Mouse (Mus musculus) adrenal gland, postnatal 36 days (tissue): ENCODE data around the gene Whrn. TPM values are rescaled to one million over a fixed set of nuclear protein-coding genes. Genes with fewer than 3 reads are reported as not detected.

ENCODE experiments used
- DNase-seq, 2 experiments: peaks; one replicate each; pipeline ENCODE4 v3.0.0; 2021; ENCODE audit warnings: mixed read lengths in 1 of 2
- total RNA-seq, 2 experiments: library from RNA; stranded (reverse); gene quantifications; 2 replicates each; pipeline ENCODE4 v1.2.3; 2021

Gene Whrn
- total RNA-seq, 2 experiments from 2014 or later, result 33.5 to 59.9 TPM

DNA sequence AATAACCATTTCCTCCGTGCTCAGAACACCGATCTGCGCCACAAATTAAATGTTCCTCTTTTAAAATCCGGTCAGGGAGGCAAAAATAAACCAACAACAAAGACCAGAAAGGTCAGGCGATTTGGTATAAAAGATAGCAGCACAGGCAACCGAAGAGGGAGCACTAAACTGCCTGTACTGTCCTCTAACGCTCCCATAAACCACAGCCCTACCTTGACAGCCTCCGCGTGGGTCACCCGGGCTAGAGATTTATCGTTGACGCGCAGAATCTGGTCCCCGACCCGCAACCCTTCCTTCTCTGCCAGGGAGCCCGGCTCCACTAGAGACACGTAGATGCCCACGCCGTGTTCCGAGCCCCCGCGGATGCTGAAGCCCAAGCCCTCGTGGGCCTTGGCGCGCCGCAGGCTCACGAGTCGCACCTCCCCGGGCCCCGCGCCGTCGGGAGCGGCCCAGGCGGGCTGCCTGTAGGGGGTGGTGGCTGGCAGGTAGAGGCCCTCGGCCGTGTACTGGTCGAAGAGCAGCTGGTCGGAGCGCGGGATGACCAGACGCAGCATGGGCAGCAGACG lies 1.3 kb downstream of the Whrn start:
- DNase-seq, result no peak

DNA sequence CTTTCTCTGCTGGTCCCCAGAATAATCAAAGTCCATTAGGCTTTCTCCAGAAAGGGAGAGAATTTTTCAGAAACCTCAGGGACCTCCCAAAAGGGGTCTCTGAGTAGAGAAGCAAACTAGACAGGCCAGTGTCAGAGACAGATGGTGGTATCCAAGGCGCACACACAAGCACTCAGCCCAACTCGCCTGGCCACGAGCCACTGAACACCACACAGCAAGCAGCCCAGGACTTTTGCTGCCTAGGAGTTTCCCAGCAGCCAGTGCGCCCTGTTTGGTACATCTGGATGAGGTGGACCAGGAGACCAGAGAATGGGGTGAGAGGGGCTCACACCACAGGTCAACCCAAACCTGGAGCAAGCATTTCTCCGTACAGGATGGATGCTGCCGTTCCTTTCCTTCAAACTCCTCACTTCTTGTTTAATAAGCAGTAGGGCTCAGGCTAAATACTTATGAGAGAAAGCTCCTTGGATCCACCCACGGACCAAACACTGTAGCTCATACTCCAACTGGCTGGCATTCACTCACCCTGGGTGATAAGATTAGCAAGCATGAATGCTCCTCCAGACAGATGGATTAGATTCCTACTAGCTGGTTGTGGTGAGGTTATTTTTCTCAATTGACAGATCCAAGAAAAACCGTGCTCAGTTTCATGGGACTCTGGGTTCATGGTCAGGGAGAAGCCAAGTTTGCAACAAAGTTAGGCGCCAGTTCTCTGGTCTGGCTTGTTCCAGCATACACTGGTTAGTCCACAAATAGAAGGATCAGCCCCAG lies 2.3 kb downstream of the Whrn start:
- no peak for DNase-seq

DNA sequence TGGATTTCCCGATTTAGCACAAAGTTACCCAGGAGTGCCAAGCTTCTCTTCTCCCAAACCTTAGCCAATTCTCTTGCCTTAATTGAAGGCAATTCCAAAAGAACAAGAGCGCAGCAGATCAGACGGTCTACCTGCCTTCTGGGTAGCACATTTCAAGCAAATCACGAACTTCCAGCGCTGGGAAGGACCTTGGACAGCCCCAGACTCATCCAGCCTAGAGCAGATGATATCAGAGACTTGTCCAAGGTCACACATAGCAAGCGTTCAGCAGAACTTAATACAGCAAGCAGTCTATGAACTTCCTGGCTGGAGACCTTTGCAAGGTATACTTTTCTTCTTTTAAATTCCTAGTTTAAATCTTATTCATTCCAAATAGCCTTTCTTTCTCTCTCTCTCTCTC lies 4.3 kb downstream of the Whrn start:
- peak; percentile 57 to 63 for DNase-seq

DNA sequence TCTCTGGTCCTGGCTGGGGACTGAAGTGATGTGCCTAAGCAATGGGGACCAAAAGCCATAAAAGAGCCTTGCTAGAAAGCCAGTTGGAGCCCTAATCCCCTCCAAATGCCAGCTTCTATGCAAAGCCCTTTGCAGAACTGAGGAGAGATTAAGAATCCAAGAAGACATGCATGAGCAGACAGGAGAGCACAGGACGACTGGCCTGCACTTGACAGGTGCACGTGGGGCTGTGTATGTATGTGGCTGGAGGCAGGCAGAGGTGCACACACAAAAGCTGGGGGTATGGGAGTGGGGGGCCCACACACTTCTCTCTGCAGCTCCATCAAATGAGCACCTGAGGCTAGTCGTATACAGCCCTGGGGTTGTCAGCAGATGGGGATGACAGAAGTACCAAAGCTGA lies 5.6 kb downstream of the Whrn start:
- no peak for DNase-seq

- DNase-seq, result no peak
Measured at GRCm38 (mm10) chr4:63489676-63490075, 6.1 kb downstream of the Whrn start.

DNA sequence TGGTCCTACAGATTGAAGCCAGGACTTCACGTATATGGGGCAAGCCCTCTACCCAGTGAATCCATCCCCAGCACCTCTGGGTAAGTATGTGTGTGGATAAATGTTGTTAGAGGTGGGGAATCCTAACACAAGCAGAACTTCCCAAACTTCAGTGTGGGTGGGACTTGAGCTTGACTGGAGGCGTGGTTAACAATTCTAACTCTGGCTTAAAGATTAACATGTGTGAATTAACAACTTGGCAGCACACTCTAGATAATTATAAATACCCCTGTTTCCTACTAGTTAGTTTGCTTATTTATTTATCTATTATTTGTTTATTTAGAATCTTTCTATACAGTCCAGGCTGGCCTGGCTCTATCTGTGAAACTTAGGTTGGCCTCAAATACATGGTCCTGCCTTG lies 7.9 kb downstream of the Whrn start:
- no peak for DNase-seq

DNA sequence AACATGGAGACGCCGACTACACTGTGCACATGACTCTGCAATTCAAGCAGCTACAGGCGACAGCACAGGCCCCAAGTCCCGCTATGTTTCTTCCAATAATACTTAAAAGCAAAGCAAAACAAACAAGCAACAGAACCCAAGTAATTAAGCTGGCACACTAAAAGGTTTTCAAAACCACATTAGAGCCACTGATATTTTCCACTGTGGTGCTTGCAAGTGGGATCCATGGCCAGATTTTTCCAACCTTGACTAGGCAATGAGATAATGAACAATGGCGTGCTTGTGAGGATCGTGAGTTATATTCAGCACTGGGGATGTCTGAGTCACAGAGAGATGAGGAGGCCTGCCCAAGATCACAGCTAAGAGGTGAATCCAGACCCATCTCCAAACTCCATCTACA lies 8.5 kb downstream of the Whrn start:
- DNase-seq, result no peak

- DNase-seq, result peak; percentile 50 to 62
Measured at GRCm38 (mm10) chr4:63486523-63486922, 9.3 kb downstream of the Whrn start.

GRCm38 (mm10) chr4:63483741-63484140 lies 12.1 kb downstream of the Whrn start:
- no peak for DNase-seq

DNA sequence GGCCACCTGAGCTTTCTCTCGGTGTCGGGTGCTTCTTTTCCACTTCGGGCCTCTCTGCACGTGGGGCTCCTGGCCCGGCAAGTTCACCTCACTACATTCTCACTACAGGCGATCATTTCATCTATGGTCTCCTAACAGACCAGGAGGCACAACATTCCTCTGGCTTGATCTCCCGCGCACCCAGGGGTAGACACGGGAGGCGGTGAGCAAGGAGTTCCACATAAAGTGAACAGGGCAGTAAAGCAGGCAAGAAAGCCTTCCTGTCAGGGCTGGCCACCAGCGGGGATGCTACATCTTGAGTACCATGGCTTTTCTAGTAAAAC lies 15.0 kb downstream of the Whrn start:
- no peak for DNase-seq

GRCm38 (mm10) chr4:63480098-63480844 lies 15.5 kb downstream of the Whrn start:
- peak; percentile 59 to 76 for DNase-seq

DNA sequence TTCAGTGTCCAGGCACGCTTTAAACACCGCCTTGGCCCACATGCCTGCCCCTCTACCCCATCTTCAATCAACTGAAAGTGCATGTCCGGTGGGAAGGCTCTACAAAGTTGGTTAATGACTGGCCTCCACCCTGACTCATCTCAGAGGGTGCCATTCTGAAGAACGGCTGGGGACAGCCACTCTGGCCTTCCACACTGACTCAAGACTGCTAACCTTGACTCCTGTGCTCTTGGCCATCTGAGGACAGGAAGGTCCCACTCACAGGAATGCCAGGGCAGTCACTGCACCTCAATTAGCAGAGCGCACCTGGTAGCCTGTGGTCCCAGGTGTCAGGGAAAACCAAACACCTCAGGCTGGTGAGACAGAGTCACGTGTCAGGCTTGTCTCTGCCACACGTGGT lies 17.8 kb downstream of the Whrn start:
- DNase-seq, result peak; percentile 37 to 63

DNA sequence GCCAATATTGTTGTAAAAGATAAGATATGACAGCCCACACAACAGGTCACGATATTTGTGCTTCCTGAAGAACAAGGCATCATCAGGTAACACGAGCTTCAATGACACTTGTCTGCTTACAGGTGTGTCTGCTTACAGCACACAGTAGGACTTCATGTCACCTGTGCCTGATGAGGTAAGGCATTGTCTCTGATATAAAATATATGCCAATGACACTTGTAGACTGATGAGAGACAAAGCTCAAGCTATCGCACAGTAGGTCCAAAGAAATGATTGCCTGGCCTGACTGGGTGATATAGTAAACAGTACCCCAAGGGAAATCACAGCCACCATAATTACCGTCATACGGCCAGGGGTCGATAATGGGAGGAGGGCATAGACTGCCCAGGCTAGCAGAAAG lies 18.9 kb downstream of the Whrn start:
- DNase-seq, result no peak

- no peak for DNase-seq
Measured at GRCm38 (mm10) chr4:63475208-63475607, 20.6 kb downstream of the Whrn start.

GRCm38 (mm10) chr4:63474439-63474838 lies 21.4 kb downstream of the Whrn start:
- DNase-seq, result no peak

GRCm38 (mm10) chr4:63467338-63467737 lies 28.5 kb downstream of the Whrn start:
- DNase-seq, result peak in 1 of 2 experiments; percentile 38

DNA sequence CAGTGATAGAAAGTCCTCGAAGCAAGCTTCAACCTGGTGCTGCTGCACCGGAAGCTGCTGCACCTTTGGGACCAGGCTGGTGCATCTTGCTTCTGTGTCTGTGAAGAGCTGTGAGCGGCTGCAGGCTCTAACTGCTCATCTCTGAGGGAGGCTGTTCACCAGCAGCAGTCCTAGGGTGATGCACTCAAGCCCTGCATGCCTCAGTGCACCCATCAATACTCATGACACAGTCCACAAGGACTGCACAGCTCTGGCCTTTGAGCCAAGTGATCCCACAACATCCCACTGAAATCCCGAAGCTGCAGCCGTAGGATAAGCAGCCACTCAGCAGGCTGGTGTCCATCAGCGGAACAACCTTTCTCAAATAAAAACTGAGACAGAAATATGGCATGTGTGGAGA lies 29.6 kb downstream of the Whrn start:
- no peak for DNase-seq

GRCm38 (mm10) chr4:63460876-63461525 lies 34.8 kb downstream of the Whrn start:
- DNase-seq, result peak; percentile 78 to 84

DNA sequence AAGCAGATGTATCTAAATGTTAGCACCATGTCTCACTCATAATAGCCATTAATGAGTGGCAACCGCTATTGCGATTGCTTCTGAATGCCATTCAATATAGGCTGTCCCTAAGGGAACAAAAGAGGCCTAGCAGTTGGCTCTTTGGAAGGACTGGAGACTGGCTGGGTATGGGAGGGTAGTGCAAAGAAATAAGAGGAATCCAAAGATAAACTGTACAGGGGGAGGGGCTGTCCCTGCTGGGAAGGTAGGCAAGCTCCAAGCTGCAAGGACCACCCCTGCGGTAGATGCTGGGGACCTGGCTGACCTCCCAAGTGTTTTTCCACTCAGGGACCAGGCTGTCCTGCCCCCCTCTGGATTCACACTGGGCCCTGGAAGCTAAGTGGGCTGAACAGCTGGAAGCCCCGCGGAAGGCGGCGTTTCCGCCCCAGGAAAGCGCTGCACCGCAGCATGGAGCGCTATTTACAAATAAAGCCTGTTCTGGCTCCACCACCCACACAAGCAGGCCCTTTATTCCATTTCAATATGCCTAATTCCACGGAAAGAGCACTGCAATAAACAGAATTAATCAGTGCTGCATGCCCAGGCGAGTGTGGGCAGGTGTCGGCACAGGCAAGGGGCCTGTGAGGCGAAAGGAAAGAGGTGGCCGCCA lies 36.5 kb downstream of the Whrn start:
- no peak for DNase-seq

GRCm38 (mm10) chr4:63456547-63456946 lies 39.2 kb downstream of the Whrn start:
- no peak for DNase-seq

- peak; percentile 36 for DNase-seq
Measured at GRCm38 (mm10) chr4:63453939-63454513, 41.8 kb downstream of the Whrn start.

DNA sequence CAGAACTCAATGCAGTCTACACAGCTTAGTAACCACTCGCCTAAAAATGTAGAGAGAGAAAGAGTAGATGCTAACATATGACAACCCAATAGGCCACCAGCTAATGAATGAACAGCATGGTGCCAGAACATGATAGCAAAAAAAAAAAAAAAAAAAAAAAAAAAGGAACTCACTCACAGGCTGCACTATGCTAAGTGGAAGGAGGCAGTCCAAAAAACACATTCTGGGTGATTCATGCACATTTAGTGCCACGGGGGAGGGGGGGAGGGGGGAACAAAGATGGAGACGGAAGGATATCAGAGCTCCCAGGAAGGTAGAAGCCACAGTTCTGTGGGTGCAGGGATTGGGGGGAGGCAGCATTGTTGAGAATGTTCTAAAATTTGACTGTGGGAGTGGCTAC lies 43.2 kb downstream of the Whrn start:
- no peak for DNase-seq
